Mouse (Mus musculus): Measurements from ENCODE around the gene Plekha7. TPM values are rescaled to one million over a fixed set of nuclear protein-coding genes. Genes with fewer than 3 reads are reported as not detected.

Gene Plekha7
- total and polyA plus RNA-seq, 2 experiments from 2014 or later: 9.0 to 20.9 TPM

DNA sequence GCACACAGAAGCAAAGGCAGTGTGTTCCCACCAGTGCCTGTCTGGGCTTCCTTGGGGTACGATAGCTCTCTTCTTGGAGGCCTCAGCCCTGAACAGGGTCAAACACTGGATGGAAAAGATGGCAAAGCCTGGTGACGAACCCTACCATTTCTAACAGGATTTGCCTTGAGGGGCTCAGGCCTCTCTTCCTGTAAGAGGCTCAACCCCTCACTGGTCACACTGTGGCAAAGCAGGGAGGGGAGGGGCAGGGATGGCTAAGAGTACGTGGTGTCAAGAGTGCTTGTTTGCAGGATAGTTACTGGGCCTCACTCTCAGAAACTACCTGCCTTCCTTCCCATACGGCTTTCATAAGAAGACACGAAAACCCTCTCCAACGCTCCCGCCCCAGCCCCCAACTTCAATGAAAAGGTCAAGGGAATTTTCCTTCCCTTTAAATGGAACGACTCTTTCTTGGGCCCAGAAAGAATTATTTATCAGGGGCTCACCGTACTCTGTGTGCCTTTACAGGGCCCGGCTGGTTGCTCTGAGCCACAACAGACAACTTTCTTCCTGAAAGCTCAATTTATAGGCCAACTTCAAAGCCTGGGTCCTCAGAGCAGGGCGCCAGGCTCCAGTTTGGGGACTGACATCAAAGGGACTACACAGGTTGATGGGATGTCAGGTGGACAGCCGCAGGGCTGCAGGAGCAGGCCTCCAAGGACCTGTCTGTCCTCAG lies 192.8 kb downstream of the Plekha7 start:
- ATAC-seq (ENCODE audit: low FRiP score): no peak
- WGBS: 69% methylated on average over 12 of the region's 12 CpGs
- H3K36me3 ChIP-seq (ENCODE audit: insufficient read depth, low read length): no peaks in the 10 kb centered on the region

DNA sequence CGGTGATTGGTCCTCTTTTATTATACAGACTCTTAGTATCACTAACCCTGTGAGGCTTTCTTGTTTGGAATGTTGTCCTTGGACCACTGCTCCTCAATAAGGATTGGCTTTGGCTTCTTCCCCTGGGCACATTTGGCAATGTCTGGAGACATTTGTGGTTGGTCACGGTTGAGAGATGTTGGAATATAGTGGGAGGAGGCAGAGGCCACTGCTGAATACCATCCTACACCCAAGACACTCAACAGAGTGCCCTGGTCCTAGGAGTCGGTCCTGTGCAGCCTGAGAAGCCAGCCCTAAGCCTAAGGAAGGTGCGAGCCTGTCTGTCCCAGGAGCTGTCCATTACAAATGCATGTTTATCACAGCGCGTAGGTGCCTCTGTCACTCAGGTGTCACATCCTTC lies 196.6 kb downstream of the Plekha7 start:
- H3K4me1 ChIP-seq (ENCODE audit: insufficient read depth, low read length): no peaks in the 10 kb centered on the region
- H3K36me3 ChIP-seq (ENCODE audit: insufficient read depth, low read length): 0 out of 2 replicates have a peak, but pooled peaks cover 3% of the 10 kb centered on the region
- H3K9ac ChIP-seq (replicated peaks; ENCODE audit: low read length, poor library complexity, severe bottlenecking): no peak overlapping the region
- WGBS: 88% methylated on average over 6 of the region's 6 CpGs
- no peak for TF ChIP-seq CTCF (IDR thresholded peaks at IDR 0.05)
- DNase-seq (ENCODE audit: low spot score) (no peak), ATAC-seq (ENCODE audit: low FRiP score) (no peak)
- no peaks in the 10 kb centered on the region for H3K9me3 ChIP-seq (ENCODE audit: low read length)
- no peak overlapping the region for H3K4me2 ChIP-seq (ENCODE audit: low read depth, low read length, poor library complexity, severe bottlenecking)
- H3K4me3 ChIP-seq (ENCODE audit: low read depth, low read length): no peak overlapping the region
- H3K27ac ChIP-seq (ENCODE audit: low read depth, low read length): no peak overlapping the region
- no peaks in the 10 kb centered on the region for H3K27me3 ChIP-seq (ENCODE audit: insufficient read depth, low read length)

More for the DNA sequence above, 192.8 kb downstream of the Plekha7 start:
- no peak for TF ChIP-seq CTCF (IDR thresholded peaks at IDR 0.05)
- no peaks in the 10 kb centered on the region for H3K4me1 ChIP-seq (ENCODE audit: insufficient read depth, low read length)
- no peak overlapping the region for H3K27ac ChIP-seq (ENCODE audit: low read depth, low read length)
- H3K9me3 ChIP-seq (ENCODE audit: low read length): no peaks in the 10 kb centered on the region
- H3K27me3 ChIP-seq (ENCODE audit: insufficient read depth, low read length): no peaks in the 10 kb centered on the region
- no peak overlapping the region for H3K9ac ChIP-seq (replicated peaks; ENCODE audit: low read length, poor library complexity, severe bottlenecking)
- DNase-seq (ENCODE audit: low spot score): no peak
- H3K4me2 ChIP-seq (ENCODE audit: low read depth, low read length, poor library complexity, severe bottlenecking): no peak overlapping the region
- H3K4me3 ChIP-seq (ENCODE audit: low read depth, low read length): no peak overlapping the region

DNA sequence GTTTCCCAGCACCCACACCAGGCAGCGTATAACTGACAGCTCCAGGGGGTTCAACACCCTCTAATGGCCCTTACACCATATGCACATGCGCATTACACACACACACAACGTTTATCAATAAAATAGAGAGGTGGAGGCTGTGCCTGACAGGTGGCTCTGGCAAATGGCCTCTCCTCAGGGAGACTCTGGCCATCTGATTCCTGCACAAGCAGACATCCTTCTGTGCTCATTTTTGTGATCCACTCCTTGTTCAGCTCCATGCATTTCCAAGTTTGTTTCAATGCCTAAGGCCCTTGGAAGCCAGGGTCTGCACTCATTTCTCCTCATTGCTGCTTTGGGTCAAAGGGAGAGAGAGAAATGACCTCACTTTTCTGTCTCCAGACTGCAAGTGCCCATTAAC lies 197.5 kb downstream of the Plekha7 start:
- no peaks in the 10 kb centered on the region for H3K9me3 ChIP-seq (ENCODE audit: low read length)
- H3K4me3 ChIP-seq (ENCODE audit: low read depth, low read length): no peak overlapping the region
- H3K27ac ChIP-seq (ENCODE audit: low read depth, low read length): no peak overlapping the region
- 78% methylated on average over 3 of the region's 3 CpGs for WGBS
- no peak for ATAC-seq (ENCODE audit: low FRiP score)
- H3K4me2 ChIP-seq (ENCODE audit: low read depth, low read length, poor library complexity, severe bottlenecking): no peak overlapping the region
- no peak overlapping the region for H3K9ac ChIP-seq (replicated peaks; ENCODE audit: low read length, poor library complexity, severe bottlenecking)
- TF ChIP-seq CTCF (IDR thresholded peaks at IDR 0.05): no peak
- DNase-seq (ENCODE audit: low spot score): no peak
- 0 out of 2 replicates have a peak, but pooled peaks cover 8% of the 10 kb centered on the region for H3K36me3 ChIP-seq (ENCODE audit: insufficient read depth, low read length)
- H3K27me3 ChIP-seq (ENCODE audit: insufficient read depth, low read length): no peaks in the 10 kb centered on the region
- no peaks in the 10 kb centered on the region for H3K4me1 ChIP-seq (ENCODE audit: insufficient read depth, low read length)

DNA sequence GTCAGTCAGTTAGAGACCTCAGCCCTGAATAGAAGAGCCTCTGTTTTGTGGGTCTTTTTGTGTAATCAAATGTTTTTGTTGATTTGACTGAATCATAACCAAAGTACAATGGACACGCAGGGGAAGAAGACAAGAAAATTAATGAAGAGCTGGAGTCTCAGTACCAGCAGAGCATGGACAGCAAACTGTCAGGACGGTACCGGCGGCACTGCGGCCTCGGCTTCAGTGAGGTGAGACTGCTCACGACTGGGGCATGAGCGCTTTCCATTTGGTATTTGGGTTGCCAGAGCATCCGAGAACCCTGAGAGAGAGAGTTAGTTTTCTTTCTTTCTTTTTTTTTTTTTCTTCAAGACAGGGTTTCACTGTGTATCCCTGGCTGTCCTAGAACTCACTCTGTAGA lies 205.1 kb downstream of the Plekha7 start:
- TF ChIP-seq CTCF (IDR thresholded peaks at IDR 0.05): no peak
- Histone ChIP-seq H3K9ac (replicated peaks; ENCODE audit: low read length, poor library complexity, severe bottlenecking) (no peak overlapping the region), H3K4me1 (ENCODE audit: insufficient read depth, low read length) (no peaks in the 10 kb centered on the region), H3K36me3 (ENCODE audit: insufficient read depth, low read length) (peaks cover 30% of the 10 kb centered on the region), H3K27me3 (ENCODE audit: insufficient read depth, low read length) (no peaks in the 10 kb centered on the region), H3K4me2 (ENCODE audit: low read depth, low read length, poor library complexity, severe bottlenecking) (no peak overlapping the region), H3K27ac (ENCODE audit: low read depth, low read length) (no peak overlapping the region), H3K9me3 (ENCODE audit: low read length) (no peaks in the 10 kb centered on the region), H3K4me3 (ENCODE audit: low read depth, low read length) (no peak overlapping the region)
- 98% methylated on average over 9 of the region's 9 CpGs for WGBS
- no peak for DNase-seq (ENCODE audit: low spot score)
- no peak for ATAC-seq (ENCODE audit: low FRiP score)

DNA sequence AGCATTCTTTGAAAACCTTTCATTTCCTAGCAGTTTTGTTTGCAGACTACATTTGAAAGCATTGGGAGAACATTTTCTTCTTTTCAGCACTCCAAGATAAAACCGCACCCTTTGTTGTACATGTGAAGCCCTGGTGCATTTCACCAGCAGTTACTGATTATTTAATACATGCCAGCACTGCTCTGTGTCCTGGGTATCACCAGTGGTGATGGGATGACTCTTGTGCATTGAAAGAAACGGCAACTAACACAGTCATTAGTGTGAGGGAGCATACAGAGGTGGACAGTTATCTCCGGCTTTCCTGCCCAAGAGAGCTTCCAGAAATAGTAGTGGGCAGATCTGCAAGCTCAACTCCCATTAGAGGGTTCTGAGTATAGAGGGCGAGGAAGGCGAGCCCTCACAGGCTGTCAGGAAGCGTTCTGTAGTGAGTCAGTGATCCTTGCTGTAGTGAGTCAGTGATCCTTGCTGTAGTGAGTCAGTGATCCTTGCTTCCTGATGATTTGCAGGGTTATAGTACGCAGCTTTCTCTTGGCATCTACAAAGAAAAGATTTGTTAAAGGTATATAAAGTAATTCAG lies 208.1 kb downstream of the Plekha7 start:
- no peak overlapping the region for H3K4me3 ChIP-seq (ENCODE audit: low read depth, low read length)

DNA sequence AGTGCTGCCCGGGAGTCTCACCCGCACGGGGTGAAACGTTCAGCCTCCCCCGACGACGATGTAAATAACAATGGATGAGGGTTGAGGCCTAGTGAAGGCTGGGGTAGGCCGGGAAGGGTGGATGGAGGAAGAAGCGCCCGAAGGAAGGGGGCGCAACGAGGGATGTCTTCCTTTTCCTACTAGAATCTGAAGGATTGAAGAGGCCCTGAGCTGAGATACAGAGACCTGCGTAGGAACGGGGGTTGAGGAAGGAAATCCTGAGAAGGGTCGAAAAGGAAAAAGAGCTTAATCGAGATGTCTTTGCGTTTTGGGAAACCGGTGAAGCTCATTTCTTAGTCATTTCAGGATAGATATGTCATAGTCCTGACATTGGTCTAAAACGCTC lies 214.7 kb downstream of the Plekha7 start:
- no peaks in the 10 kb centered on the region for H3K27me3 ChIP-seq (ENCODE audit: insufficient read depth, low read length)
- peak overlapping the region; percentile 73 for H3K4me2 ChIP-seq (ENCODE audit: low read depth, low read length, poor library complexity, severe bottlenecking)
- TF ChIP-seq CTCF (IDR thresholded peaks at IDR 0.05): peak; percentile 59
- peak overlapping the region; percentile 73 for H3K9ac ChIP-seq (replicated peaks; ENCODE audit: low read length, poor library complexity, severe bottlenecking)
- peak; percentile 80 for DNase-seq (ENCODE audit: low spot score)
- H3K36me3 ChIP-seq (ENCODE audit: insufficient read depth, low read length): no peaks in the 10 kb centered on the region
- peak overlapping the region; percentile 97 for H3K27ac ChIP-seq (ENCODE audit: low read depth, low read length)
- peaks cover 9% of the 10 kb centered on the region for H3K4me1 ChIP-seq (ENCODE audit: insufficient read depth, low read length)
- H3K9me3 ChIP-seq (ENCODE audit: low read length): no peaks in the 10 kb centered on the region
- WGBS: under 1% methylated on average over 19 of the region's 19 CpGs
- H3K4me3 ChIP-seq (ENCODE audit: low read depth, low read length): peak overlapping the region; percentile 67
- peak; percentile 84 for ATAC-seq (ENCODE audit: low FRiP score)

More for the DNA sequence above, 208.1 kb downstream of the Plekha7 start:
- 84% methylated on average over 7 of the region's 7 CpGs for WGBS
- Histone ChIP-seq H3K36me3 (ENCODE audit: insufficient read depth, low read length) (peaks cover 15% of the 10 kb centered on the region), H3K4me2 (ENCODE audit: low read depth, low read length, poor library complexity, severe bottlenecking) (no peak overlapping the region), H3K9me3 (ENCODE audit: low read length) (no peaks in the 10 kb centered on the region), H3K4me1 (ENCODE audit: insufficient read depth, low read length) (peaks cover 7% of the 10 kb centered on the region), H3K9ac (replicated peaks; ENCODE audit: low read length, poor library complexity, severe bottlenecking) (no peak overlapping the region), H3K27me3 (ENCODE audit: insufficient read depth, low read length) (no peaks in the 10 kb centered on the region), H3K27ac (ENCODE audit: low read depth, low read length) (no peak overlapping the region)
- ATAC-seq (ENCODE audit: low FRiP score) (no peak), DNase-seq (ENCODE audit: low spot score) (no peak)
- no peak for TF ChIP-seq CTCF (IDR thresholded peaks at IDR 0.05)

All from midbrain, postnatal 0 days (tissue).